Mouse (Mus musculus) spleen, postnatal 4 days (tissue): Measurements from ENCODE around the gene Olfr112.
"Not testable (repeated sequence)": the region's sequence is repeated elsewhere in the genome, so short reads cannot be mapped to it uniquely, and the experiment has no call there.

ENCODE experiments used
- DNase-seq, 2 experiments: peaks; one replicate each; pipeline ENCODE4 v3.0.0; 2022; ENCODE audit warnings: low spot score in 2 of 2

Olfr112 gene

GRCm38 (mm10) chr17:37569351-37569750 is at the start of gene Olfr112:
Gene Olfr112 (minus strand): TSS chr17:37569451.
- no peak for DNase-seq

- DNase-seq: no peak
These were observed 23.4 kb upstream of the Olfr112 start, which contains the start of gene Olfr114 for GRCm38 (mm10) chr17:37592643-37593042. Gene Olfr114 (minus strand): TSS chr17:37592743.

- DNase-seq: no peak
These were observed 8.3 kb upstream of the Olfr112 start, which contains the start of gene Olfr113 for GRCm38 (mm10) chr17:37577563-37577962. Gene Olfr113 (minus strand): TSS chr17:37577663.

- no peak for DNase-seq
These were observed 10.2 kb downstream of the Olfr112 start for GRCm38 (mm10) chr17:37558913-37559615.

GRCm38 (mm10) chr17:37543800-37544435 is 25.3 kb downstream of the Olfr112 start:
- DNase-seq: no peak

GRCm38 (mm10) chr17:37541454-37542119 is 27.7 kb downstream of the Olfr112 start:
- no peak for DNase-seq

GRCm38 (mm10) chr17:37538416-37538815 is 30.8 kb downstream of the Olfr112 start:
- not testable (repeated sequence) for DNase-seq

- DNase-seq: no peak
These were observed 34.1 kb downstream of the Olfr112 start for GRCm38 (mm10) chr17:37535173-37535572.

GRCm38 (mm10) chr17:37525427-37525826 is 43.8 kb downstream of the Olfr112 start:
- not testable (repeated sequence) for DNase-seq

GRCm38 (mm10) chr17:37524612-37525011 is 44.6 kb downstream of the Olfr112 start:
- DNase-seq: not testable (repeated sequence)
